Mouse (Mus musculus) activated CD4-positive, CD25-positive, alpha-beta regulatory T cell, adult 4 months (primary cell): ENCODE data around the gene Myo7a. TPM values are rescaled to one million over a fixed set of nuclear protein-coding genes. Genes with fewer than 3 reads are reported as not detected.

Experiments
- ATAC-seq: one replicate; pipeline ENCODE4 v1.8.0; 2017
- polyA plus RNA-seq, 2 experiments: library from polyadenylated mRNA; unstranded; fragments of 100-300 nt; shearing (Covaris generic); gene quantifications; one replicate each; pipeline ENCODE4 v1.2.1; 2017

Gene Myo7a
- polyA plus RNA-seq, 2 experiments from 2014 or later, result 1.1 to 1.6 TPM

GRCm38 (mm10) chr7:98142247-98142646, 22.9 kb upstream of the Myo7a start:
- no peak for ATAC-seq

DNA sequence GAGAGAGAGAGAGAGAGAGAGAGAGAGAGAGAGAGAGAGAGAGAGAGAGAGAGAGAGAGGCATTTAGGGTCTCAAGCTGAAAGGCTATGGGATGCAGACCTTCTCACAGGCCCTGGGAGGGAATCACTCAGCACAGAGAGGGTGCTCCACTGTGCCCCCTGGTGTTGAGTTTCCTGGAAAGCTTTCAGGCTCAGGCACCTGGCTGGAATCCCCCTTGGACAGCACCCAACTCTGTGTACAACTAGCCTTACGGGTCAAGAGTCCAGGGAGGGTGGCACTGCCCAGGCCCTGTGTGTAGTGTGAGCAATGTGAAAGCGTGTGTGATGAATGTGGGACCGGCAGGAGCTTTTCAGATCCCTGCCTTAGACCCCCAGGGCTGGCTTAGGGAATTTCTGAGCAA, 21.9 kb upstream of the Myo7a start:
- ATAC-seq, result no peak

DNA sequence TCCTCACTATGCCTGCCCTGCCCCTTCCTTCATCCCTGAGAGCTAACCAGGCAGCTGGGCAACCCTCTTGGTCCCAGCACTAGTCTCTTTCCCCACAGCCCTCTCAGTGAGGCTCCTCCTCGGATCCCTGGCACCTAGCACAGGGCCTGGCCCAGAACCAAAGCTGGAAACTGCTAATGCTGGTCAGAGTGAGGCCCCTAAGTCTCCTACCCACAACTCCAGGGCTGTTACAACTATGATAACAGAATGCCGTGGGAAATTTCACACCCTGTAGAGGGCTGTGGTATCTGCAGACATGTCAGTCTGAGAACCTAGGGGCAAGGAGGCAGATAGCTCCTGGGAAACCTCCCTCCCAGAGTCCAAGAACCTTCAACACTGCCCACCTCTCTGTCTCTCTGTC, 21.3 kb upstream of the Myo7a start:
- ATAC-seq, result no peak

GRCm38 (mm10) chr7:98139216-98139615, 19.9 kb upstream of the Myo7a start:
- no peak for ATAC-seq

DNA sequence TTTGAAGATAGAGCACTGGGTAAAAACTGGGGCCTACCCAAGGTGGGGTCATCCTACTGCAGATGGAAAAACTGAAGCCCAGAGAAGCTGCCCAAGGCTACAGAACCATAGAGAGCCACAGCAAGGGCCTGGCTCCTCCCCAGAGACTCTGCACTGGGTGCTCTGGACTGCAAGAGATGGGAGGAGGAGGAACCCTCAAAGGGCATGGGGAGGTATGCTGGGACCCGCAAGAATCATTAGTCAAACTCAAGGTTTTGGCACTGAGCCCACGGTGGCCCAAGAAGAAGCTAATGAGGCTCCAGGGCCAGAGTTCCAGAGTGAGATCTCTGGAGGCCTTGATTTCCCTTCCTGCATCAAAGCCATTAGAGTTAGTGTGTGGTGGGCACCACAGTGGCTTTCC, 18.7 kb upstream of the Myo7a start:
- ATAC-seq, result no peak

- no peak for ATAC-seq
Observed at GRCm38 (mm10) chr7:98137583-98137982, 18.3 kb upstream of the Myo7a start.

DNA sequence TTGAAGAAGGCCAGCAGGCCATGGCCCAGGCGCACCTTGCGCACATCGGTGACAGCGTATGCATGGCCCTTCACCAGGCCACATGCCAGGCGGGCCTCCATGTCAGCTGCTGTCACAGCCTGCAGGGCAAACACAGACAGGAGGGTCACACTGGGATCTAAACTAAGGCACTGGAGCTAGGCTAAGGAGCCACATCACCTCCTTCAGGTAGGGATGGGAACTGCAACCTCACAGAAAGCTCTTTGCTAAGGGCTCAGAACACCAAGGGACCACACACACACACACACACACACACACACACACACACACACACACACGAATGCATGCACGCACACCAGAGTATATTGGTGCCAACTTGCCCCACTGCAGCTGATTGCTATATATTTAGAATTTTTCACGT, 12.4 kb upstream of the Myo7a start:
- ATAC-seq, result no peak

DNA sequence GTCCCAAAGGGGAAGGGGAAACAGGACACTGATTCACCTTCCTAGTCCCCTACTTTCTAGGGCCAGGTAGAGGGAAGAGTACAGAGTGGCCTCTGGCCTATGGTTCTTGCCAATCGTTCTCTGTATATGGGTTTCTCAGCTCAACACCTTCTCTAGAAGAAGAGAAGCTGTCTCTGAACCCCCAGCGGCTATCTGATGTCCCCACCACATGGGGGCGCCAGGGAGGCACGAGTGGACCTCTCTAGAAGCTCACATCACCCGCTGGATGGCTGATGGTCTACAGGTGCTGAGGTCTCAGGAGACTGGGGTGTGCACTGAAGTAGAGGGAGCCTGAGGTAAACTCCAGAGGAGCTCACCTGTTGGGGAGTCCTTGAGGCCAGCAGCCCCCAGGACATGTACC, 6.1 kb upstream of the Myo7a start:
- no peak for ATAC-seq

- ATAC-seq, result no peak
Observed at GRCm38 (mm10) chr7:98124701-98125100, 5.4 kb upstream of the Myo7a start.

DNA sequence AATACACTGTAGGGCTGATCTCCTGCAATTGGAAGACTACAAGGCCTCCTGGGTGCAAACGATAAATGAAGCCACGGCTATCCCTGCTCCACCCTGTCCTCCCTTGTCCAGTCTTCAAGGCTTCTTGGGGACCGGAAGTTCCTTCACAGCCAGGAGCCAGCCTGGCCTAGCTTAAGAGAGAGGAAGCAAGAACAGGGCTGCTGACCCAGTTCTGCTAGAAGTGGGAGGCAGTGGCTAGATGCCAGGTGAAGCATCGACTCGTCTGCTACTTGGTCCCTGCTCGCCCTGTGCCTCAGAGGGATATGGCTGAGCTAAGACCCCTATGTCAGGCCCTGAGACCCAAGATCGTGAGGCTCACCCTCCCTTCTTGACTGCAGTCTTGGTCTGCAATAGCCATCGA, 2.3 kb upstream of the Myo7a start:
- ATAC-seq, result no peak

DNA sequence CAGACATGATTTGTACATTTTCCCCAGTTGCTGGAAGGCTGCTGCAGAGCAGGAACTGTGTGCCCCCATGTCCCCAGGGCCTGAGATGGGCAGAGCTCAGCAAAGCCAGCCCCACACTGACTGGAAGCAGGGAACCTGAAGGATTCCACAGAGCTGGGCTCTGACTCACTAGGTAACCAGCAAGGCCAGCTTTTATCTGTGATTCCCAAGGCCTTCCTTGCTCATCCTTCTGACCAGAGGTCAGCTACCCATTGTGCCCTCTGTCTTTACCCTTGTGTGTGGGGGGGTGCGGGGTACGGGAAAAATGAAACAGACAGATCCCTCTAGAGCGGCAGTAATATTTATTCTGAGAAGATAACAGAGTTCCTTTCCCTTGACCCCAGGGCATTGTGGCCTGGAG, 1.9 kb upstream of the Myo7a start:
- ATAC-seq, result no peak

DNA sequence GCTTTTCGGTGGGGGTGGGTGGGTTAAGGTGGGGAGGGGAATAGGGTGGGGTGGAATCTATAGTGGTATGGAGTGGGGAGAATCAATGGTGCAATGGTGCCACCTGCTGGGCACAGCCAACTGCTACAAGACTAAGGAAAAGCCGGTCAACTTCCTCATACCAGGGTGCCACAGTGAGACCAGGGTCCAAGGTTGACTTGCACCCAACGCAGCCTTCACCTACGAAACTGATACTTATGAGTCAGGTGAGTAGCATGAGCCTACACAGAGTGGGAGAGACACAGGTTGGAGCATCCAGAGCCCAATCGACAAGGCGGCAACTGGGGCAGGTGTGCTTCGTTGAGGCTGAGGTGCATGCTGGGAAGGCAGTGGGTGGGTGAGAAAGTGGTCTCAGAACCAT, 1.0 kb upstream of the Myo7a start:
- peak; percentile 85 for ATAC-seq

GRCm38 (mm10) chr7:98119961-98120232, 573 bp upstream of the Myo7a start:
- ATAC-seq, result no peak

- ATAC-seq, result no peak
Observed at GRCm38 (mm10) chr7:98117012-98117660, 2.2 kb downstream of the Myo7a start.

DNA sequence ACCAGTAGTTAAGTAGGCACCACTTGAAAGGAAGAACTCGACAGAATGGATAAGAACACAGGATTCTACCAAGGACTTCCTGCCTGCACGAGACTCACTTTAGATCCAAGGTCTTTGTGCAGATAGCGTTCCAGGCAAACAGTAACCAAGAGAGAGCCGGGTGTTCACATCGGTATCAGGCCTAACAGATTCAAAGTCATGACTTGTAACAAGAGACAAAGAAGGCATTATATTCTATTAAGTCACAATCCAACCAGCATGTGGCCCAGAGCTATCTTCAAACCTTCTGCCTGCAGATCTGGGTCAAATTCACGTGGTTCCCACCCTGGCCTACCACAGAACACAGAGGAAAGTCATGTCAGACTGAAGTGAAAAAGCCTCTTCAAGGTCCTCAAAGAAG, 4.7 kb downstream of the Myo7a start:
- no peak for ATAC-seq

GRCm38 (mm10) chr7:98111233-98111632, 8.1 kb downstream of the Myo7a start:
- no peak for ATAC-seq

DNA sequence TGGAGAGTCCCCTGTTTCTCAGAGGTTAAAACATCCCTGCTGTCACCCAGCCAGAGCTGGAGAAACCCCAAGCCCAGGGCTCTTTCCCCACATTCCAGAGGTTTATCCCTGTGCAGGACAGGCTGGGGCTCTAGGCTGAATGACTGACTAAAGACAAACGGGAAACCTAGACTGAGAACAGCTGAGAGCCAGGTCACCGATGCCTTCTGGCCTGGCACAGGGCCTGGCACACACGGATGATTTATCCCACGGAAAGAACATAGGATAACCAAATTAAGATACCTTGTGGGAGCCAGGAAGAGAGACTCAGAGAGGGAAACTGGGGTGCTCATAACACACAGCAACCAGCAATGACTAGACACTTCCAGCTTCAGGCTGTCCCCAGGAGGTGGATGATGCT, 9.6 kb downstream of the Myo7a start:
- ATAC-seq, result no peak

- peak; percentile 86 for ATAC-seq
Observed at GRCm38 (mm10) chr7:98108636-98109430, 10.5 kb downstream of the Myo7a start.

GRCm38 (mm10) chr7:98106272-98106671, 13.1 kb downstream of the Myo7a start:
- no peak for ATAC-seq

DNA sequence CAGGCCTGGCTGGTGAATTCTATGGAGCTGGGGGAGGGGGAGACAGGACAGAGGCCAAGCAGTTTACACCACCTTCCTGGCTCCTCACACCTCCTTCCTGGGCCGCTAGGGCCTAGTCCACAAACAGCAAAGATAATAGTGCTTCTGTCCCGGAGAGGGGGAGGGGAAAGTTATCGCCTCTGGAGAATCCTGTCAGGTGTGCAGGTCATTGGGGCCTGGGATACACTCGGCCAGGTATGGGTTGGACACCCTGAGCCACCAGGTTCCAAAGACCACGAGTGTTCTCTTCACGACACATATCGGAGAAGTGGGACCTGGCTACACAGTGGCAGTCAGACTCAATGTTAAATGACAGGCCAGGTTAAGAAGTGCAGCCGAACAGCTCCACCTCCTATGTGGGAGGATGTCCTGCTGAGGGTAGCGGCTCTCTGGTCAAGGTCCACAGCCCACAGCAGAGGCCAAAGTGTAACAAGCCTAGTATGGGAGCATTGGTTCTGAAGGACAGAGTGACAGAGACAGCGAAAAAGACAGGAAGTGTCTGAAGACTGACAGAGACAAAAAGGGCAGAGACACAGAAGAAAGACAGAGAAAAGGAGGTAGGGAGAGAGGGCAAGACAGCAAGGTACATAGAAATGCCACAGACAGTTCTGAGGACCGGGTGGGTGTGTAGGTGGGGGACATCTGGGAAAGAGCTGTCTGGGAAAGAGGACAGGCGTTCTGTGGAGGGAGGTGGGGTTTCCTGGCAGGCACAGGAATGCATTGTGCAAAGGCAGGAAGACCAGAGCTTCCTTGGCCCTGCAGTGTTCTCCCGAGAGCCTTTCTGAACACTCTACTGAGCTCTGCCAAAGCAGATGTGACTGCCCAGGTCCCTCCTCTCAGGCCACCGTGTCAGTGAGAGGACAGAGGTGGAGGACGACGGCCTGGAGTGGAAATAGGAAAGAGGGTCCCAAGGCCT, 14.6 kb downstream of the Myo7a start:
- ATAC-seq, result no peak

GRCm38 (mm10) chr7:98103942-98104292, 15.4 kb downstream of the Myo7a start:
- no peak for ATAC-seq

DNA sequence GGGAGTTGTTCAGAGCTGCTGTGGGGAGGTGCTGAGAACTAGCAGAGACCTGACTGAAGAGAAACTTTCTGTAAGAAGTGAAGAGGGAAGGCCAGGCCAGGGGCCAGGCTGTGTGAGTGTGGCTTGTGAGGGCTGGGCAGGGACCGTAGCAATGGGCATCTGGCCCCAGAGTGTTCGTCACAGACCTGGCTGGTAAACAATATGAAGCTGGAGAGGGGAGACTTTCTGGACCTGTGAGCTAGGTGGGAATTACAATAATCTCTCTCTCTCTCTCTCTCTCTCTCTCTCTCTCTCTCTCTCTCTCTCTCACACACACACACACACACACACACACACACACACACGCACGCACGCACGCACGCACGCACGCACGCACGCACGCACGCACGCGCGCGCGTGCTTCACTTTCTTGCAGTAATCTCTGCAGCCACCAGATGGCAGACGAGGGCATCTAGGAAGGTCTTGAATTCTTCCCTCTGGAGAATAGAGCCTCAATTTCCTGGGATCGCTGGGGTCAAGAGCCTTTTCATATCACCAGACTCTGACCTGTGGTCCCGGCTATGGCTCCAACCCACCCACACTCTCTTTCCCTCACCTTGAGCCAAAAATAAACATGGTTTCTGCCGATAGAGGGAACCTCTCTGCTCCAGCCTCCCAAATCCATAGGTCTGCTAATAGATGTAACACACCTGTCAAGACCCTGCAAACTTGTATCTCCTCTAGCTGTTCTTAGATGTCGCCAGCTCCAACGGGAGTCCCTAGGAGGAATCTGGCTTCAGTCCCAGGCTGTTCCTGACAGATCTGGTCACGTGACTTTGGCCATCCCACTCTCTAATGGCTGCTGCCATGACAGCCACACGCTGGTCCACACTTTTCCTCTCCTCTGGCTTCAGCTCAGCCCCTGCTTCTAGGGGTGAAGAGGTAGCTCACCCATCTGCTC, 16.1 kb downstream of the Myo7a start:
- ATAC-seq, result peak; percentile 70

DNA sequence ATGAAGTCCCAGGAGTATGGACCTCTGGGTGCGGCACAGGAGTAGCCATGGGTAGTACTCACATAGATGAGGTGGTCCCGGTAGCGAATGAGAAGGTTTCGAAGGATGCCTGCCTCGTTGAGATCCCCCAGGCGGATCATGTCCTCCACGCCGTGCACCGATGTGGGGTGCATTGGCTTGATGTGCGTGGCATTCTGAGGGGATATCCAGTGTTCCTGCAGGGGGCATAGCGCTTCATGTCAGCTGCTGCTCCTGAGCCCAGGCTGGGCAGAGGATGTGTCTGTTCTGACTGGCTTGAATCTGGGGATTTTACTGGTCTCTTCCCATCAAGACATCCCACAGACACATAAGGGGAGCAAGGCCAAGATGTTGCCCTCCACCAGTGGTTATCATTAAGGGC, 16.8 kb downstream of the Myo7a start:
- ATAC-seq, result no peak
